Mouse (Mus musculus): Measurements from ENCODE around the gene Mup20.

DNA sequence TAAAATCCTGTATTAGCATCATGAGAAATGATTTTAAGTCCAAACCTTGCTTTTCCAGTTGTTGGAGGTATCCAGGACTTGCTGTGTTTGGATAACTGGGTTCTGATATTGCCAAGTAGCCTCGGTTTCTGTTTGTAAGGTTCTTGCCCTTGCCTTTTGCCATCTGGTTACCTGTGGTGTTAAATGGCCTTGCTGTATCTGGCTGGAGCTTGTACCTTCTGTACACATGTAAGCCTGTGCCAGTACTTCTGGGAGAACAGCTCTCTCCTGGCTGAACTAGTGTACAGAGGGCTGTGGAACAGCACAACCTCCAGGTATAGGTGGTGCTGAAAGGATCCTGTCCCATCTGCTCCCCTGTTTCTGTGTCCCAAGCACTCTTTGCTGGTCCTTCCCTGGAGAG is 27.7 kb downstream of the Mup20 start:
- TF ChIP-seq CTCF (IDR thresholded peaks at IDR 0.05; ENCODE audit: low read depth) (no peak), EP300 (optimal IDR thresholded peaks at IDR 0.05) (no peak)

All from stomach, postnatal 0 days (tissue).